Mouse (Mus musculus): ENCODE measurements around the gene Grhpr. TPM values are rescaled to one million over a fixed set of nuclear protein-coding genes. Genes with fewer than 3 reads are reported as not detected.
"Not testable (repeated sequence)": the region's sequence is repeated elsewhere in the genome, so short reads cannot be mapped to it uniquely, and the experiment has no call there.

Gene Grhpr
- polyA plus RNA-seq, 1 experiment, result 71.1 TPM

DNA sequence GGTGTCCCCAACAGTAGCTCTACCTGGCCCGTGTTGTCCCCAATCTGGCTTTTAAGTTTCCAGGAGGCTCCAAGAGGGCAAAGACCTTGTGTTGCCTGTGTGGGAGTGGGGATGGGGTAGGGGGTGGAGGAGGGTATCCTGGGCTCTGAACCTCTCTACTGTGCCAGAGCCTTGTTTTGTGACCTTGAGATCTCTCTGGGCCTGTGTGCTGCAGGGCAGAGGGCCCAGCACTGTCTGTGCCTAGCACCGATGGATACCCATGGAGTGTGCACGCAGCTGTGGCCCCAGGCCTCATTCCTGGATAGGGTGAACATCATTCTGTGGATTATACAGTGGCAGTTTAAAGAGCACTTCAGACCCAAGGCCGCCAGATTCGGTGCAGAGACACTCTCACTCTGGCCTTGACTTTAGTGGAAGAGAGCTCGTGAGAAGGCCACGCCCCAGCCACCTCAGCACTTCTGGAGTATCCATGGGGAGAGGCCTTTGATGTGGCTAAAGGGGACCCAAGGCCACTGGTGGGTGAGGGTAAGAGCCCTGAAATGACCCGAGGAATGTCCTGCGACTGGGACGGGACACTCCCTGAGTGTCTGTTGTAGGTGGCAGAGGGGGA lies 2.0 kb downstream of the Grhpr start:
- H3K79me2 ChIP-seq (ENCODE audit: control insufficient read depth, insufficient read depth), result no peaks in the 10 kb centered on the region
- H3K4me2 ChIP-seq (ENCODE audit: low read depth), result peak overlapping the region; percentile 92

DNA sequence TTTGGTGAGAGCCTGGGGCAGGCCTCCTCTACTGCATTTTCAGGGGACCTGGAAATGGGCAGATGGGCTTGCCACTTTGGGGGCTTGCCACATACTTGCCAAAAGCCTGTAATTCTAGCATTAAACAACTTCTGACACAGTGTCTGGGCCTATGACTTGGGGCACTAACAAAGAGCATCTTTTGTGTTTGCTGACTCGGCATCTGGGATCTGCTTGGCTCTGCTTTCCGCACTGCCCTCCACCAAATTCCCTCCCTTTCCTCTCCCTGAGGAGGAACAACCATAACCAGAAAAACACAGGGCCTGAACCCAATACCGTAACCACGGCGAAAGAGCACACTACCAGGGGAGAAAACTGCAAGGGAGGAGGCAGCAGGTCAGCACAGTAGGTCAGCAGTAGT lies 9.4 kb downstream of the Grhpr start:
- no peaks in the 10 kb centered on the region for H3K79me2 ChIP-seq (ENCODE audit: control insufficient read depth, insufficient read depth)
- no peak overlapping the region for H3K4me3 ChIP-seq
- H3K4me2 ChIP-seq (ENCODE audit: low read depth), result no peak overlapping the region
- H3ac ChIP-seq (ENCODE audit: control insufficient read depth, insufficient read length), result no peak overlapping the region
- no peaks in the 10 kb centered on the region for H3K27me3 ChIP-seq (ENCODE audit: control insufficient read depth, insufficient read depth, insufficient read length)
- TF ChIP-seq SRF (IDR thresholded peaks at IDR 0.05; ENCODE audit: control insufficient read depth, insufficient read length, low read depth) (no peak), E2F4 (IDR thresholded peaks at IDR 0.05; ENCODE audit: insufficient read depth) (no peak), TCF12 (IDR thresholded peaks at IDR 0.05; ENCODE audit: insufficient read depth, poor library complexity, severe bottlenecking) (no peak), CEBPB (IDR thresholded peaks at IDR 0.05; ENCODE audit: insufficient read depth, poor library complexity, severe bottlenecking) (no peak), TCF3 (IDR thresholded peaks at IDR 0.05; ENCODE audit: insufficient read length, low read depth) (no peak), REST (IDR thresholded peaks at IDR 0.05; ENCODE audit: insufficient read depth, insufficient read length) (no peak), USF1 (IDR thresholded peaks at IDR 0.05; ENCODE audit: low read depth) (no peak), POLR2A (IDR thresholded peaks at IDR 0.05; ENCODE audit: insufficient read length, low read depth) (no peak)
- peaks cover 16% of the 10 kb centered on the region for H3K36me3 ChIP-seq (ENCODE audit: control insufficient read depth, insufficient read depth)

More for the DNA sequence above, 2.0 kb downstream of the Grhpr start:
- no peak for TF ChIP-seq SRF (IDR thresholded peaks at IDR 0.05; ENCODE audit: control insufficient read depth, insufficient read length, low read depth)
- no peak for TF ChIP-seq POLR2A (IDR thresholded peaks at IDR 0.05; ENCODE audit: insufficient read length, low read depth)
- no peak for TF ChIP-seq POLR2AphosphoS2 (IDR thresholded peaks at IDR 0.05; ENCODE audit: insufficient read length, low read depth)
- TF ChIP-seq TCF3 (IDR thresholded peaks at IDR 0.05; ENCODE audit: insufficient read length, low read depth), result no peak
- no peak for TF ChIP-seq TCF12 (IDR thresholded peaks at IDR 0.05; ENCODE audit: insufficient read depth, poor library complexity, severe bottlenecking)
- TF ChIP-seq E2F4 (IDR thresholded peaks at IDR 0.05; ENCODE audit: insufficient read depth), result no peak
- no peak for TF ChIP-seq MYOD1 (IDR thresholded peaks at IDR 0.05; ENCODE audit: control insufficient read depth in 1 of 3, insufficient read length in 2 of 3, low read depth in 2 of 3)
- no peak for TF ChIP-seq REST (IDR thresholded peaks at IDR 0.05; ENCODE audit: insufficient read depth, insufficient read length)
- no peak for TF ChIP-seq CEBPB (IDR thresholded peaks at IDR 0.05; ENCODE audit: insufficient read depth, poor library complexity, severe bottlenecking)
- no peaks in the 10 kb centered on the region for H3K36me3 ChIP-seq (ENCODE audit: control insufficient read depth, insufficient read depth)
- no peaks in the 10 kb centered on the region for H3K27me3 ChIP-seq (ENCODE audit: control insufficient read depth, insufficient read depth, insufficient read length)
- H3K4me3 ChIP-seq, result peak overlapping the region; percentile 43
- H3ac ChIP-seq (ENCODE audit: control insufficient read depth, insufficient read length), result no peak overlapping the region

- H3K4me3 ChIP-seq; H3K79me2 ChIP-seq (ENCODE audit: control insufficient read depth, insufficient read depth); H3K4me2 ChIP-seq (ENCODE audit: low read depth); H3ac ChIP-seq (ENCODE audit: control insufficient read depth, insufficient read length); H3K27me3 ChIP-seq (ENCODE audit: control insufficient read depth, insufficient read depth, insufficient read length): not testable (repeated sequence)
- peaks cover 16% of the 10 kb centered on the region for H3K36me3 ChIP-seq (ENCODE audit: control insufficient read depth, insufficient read depth)
Observed at GRCm38 (mm10) chr4:44992330-44992729, 11.1 kb downstream of the Grhpr start.

DNA sequence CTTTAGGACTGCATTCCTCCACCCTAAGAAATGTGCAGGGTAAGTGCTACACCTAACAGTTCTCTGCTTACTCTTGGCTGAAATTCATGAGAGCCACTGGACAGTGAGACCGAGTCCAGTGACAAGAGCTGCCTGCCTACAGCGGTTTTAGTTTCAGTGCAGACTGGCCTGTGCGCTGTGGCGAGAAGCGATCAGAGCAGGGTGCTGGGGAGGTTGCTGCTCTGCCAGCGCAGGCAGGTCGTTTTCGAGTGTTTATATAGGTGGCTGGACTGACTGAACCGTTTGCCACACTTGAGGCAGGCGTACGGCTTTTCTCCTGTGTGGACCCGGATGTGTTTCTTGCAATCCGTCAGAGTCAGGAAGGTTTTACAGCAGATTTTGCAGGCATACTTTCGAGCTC lies 12.0 kb downstream of the Grhpr start:
- not testable (repeated sequence) for H3K79me2 ChIP-seq (ENCODE audit: control insufficient read depth, insufficient read depth); H3K4me2 ChIP-seq (ENCODE audit: low read depth); H3ac ChIP-seq (ENCODE audit: control insufficient read depth, insufficient read length); H3K27me3 ChIP-seq (ENCODE audit: control insufficient read depth, insufficient read depth, insufficient read length); H3K4me3 ChIP-seq
- peaks cover 16% of the 10 kb centered on the region for H3K36me3 ChIP-seq (ENCODE audit: control insufficient read depth, insufficient read depth)

GRCm38 (mm10) chr4:44993847-44994246 lies 12.7 kb downstream of the Grhpr start:
- TF ChIP-seq POLR2AphosphoS2 (IDR thresholded peaks at IDR 0.05; ENCODE audit: insufficient read length, low read depth), result no peak
- H3K4me2 ChIP-seq (ENCODE audit: low read depth), result no peak overlapping the region
- no peaks in the 10 kb centered on the region for H3K27me3 ChIP-seq (ENCODE audit: control insufficient read depth, insufficient read depth, insufficient read length)
- H3K79me2 ChIP-seq (ENCODE audit: control insufficient read depth, insufficient read depth), result no peaks in the 10 kb centered on the region
- H3K4me3 ChIP-seq, result no peak overlapping the region
- peaks cover 16% of the 10 kb centered on the region for H3K36me3 ChIP-seq (ENCODE audit: control insufficient read depth, insufficient read depth)
- H3ac ChIP-seq (ENCODE audit: control insufficient read depth, insufficient read length), result no peak overlapping the region

- no peaks in the 10 kb centered on the region for H3K27me3 ChIP-seq (ENCODE audit: control insufficient read depth, insufficient read depth, insufficient read length)
- H3K79me2 ChIP-seq (ENCODE audit: control insufficient read depth, insufficient read depth), result no peaks in the 10 kb centered on the region
- TF ChIP-seq POLR2AphosphoS2 (IDR thresholded peaks at IDR 0.05; ENCODE audit: insufficient read length, low read depth) (no peak), TCF12 (IDR thresholded peaks at IDR 0.05; ENCODE audit: insufficient read depth, poor library complexity, severe bottlenecking) (no peak), MAX (IDR thresholded peaks at IDR 0.05; ENCODE audit: low read depth) (no peak), REST (IDR thresholded peaks at IDR 0.05; ENCODE audit: insufficient read depth, insufficient read length) (no peak), MYOD1 (IDR thresholded peaks at IDR 0.05; ENCODE audit: control insufficient read depth in 1 of 3, insufficient read length in 2 of 3, low read depth in 2 of 3) (no peak), POLR2A (IDR thresholded peaks at IDR 0.05; ENCODE audit: insufficient read length, low read depth) (no peak), TCF3 (IDR thresholded peaks at IDR 0.05; ENCODE audit: insufficient read length, low read depth) (no peak), USF1 (IDR thresholded peaks at IDR 0.05; ENCODE audit: low read depth) (no peak), E2F4 (IDR thresholded peaks at IDR 0.05; ENCODE audit: insufficient read depth) (no peak), SRF (IDR thresholded peaks at IDR 0.05; ENCODE audit: control insufficient read depth, insufficient read length, low read depth) (no peak), MYOG (IDR thresholded peaks at IDR 0.05; ENCODE audit: control insufficient read depth in 1 of 3, insufficient read depth in 1 of 3, insufficient read length in 2 of 3, low read depth in 2 of 3) (no peak), CEBPB (IDR thresholded peaks at IDR 0.05; ENCODE audit: insufficient read depth, poor library complexity, severe bottlenecking) (no peak)
- no peak overlapping the region for H3ac ChIP-seq (ENCODE audit: control insufficient read depth, insufficient read length)
- no peak overlapping the region for H3K4me2 ChIP-seq (ENCODE audit: low read depth)
- peaks cover 13% of the 10 kb centered on the region for H3K36me3 ChIP-seq (ENCODE audit: control insufficient read depth, insufficient read depth)
- H3K4me3 ChIP-seq, result no peak overlapping the region
Observed at GRCm38 (mm10) chr4:44994776-44995175, 13.6 kb downstream of the Grhpr start.
